Mouse (Mus musculus) midbrain, postnatal 0 days (tissue): ENCODE measurements around the gene Lcp1. TPM values are rescaled to one million over a fixed set of nuclear protein-coding genes. Genes with fewer than 3 reads are reported as not detected.

Experiments used
- ATAC-seq: fragments of 200-750 bp; cut with Nextera tagmentation; 2 replicates; pipeline ENCODE4 v1.8.0; 2017; ENCODE audit warnings: moderate number of reproducible peaks, mild to moderate bottlenecking, moderate TSS enrichment, moderate library complexity; ENCODE audit not compliant: low FRiP score
- DNase-seq: peaks from one replicate; pipeline ENCODE4 v3.0.0-alpha.2; 2015; ENCODE audit warnings: low spot score
- H3K27ac ChIP-seq: fragments of 300-500 bp; sonication (generic); 2 replicates; pipeline ENCODE4 v1.5.1; 2014; ENCODE audit warnings: low read depth, mild to moderate bottlenecking, low read length, mixed read lengths
- H3K27me3 ChIP-seq: fragments of 300-500 bp; sonication (generic); 2 replicates; pipeline ENCODE4 v1.6.1; 2014; ENCODE audit warnings: low read length, control low read depth, mixed read lengths; ENCODE audit not compliant: insufficient read depth
- H3K36me3 ChIP-seq: fragments of 300-500 bp; sonication (generic); 2 replicates; pipeline ENCODE4 v1.6.1; 2014; ENCODE audit warnings: low read length, control low read depth, mixed read lengths; ENCODE audit not compliant: insufficient read depth
- H3K4me1 ChIP-seq: fragments of 300-500 bp; sonication (generic); 2 replicates; pipeline ENCODE4 v1.6.1; 2014; ENCODE audit warnings: mild to moderate bottlenecking, control low read depth, antibody characterized with exemption, low read length, mixed read lengths; ENCODE audit not compliant: insufficient read depth
- H3K4me2 ChIP-seq: fragments of 300-500 bp; sonication (generic); 2 replicates; pipeline ENCODE4 v1.6.1; 2014; ENCODE audit warnings: low read depth, mild to moderate bottlenecking, low read length, mixed read lengths; ENCODE audit not compliant: poor library complexity, severe bottlenecking
- H3K4me3 ChIP-seq: fragments of 300-500 bp; sonication (generic); 2 replicates; pipeline ENCODE4 v1.5.1; 2014; ENCODE audit warnings: low read depth, mild to moderate bottlenecking, low read length, moderate library complexity
- H3K9ac ChIP-seq: fragments of 300-500 bp; sonication (generic); replicated peaks from 2 replicates; pipeline ENCODE4 v1.6.1; 2014; ENCODE audit warnings: mild to moderate bottlenecking, low read length, moderate library complexity, mixed read lengths; ENCODE audit not compliant: poor library complexity, severe bottlenecking
- H3K9me3 ChIP-seq: fragments of 300-500 bp; sonication (generic); 2 replicates; pipeline ENCODE4 v1.6.1; 2016; ENCODE audit warnings: low read length, control low read depth
- CTCF ChIP-seq: IDR thresholded peaks from 2 replicates; pipeline ENCODE4 v1.5.1; 2016; ENCODE audit warnings: antibody characterized with exemption, mild to moderate bottlenecking
- WGBS: fragments of 180-500 bp; shearing (Covaris S2); extraction: QIAGEN DNeasy Blood & Tissue Kit; methylation state at CpG from one replicate; pipeline ENCODE4 v1.1.7; 2014; 5-methylcytosine and 5-hydroxymethylcytosine counted together
- polyA plus RNA-seq: library from polyadenylated mRNA; unstranded; fragments of >200 nt; fragmentation: Nextera tagmentation; extraction: Ambion mirVana; gene quantifications from 2 replicates; pipeline ENCODE4 v1.2.1, GENCODE M21; 2015
- total RNA-seq: library from RNA; depleted of rRNA; stranded (reverse); fragments of >200 nt; gene quantifications from 2 replicates; pipeline ENCODE4 v1.2.3, GENCODE M21; 2014

The Lcp1 gene
- total and polyA plus RNA-seq, 2 experiments from 2014 or later, result 6.9 to 7.8 TPM

GRCm38 (mm10) chr14:75178801-75179211, 47.9 kb downstream of the Lcp1 start:
- Histone ChIP-seq H3K9ac (no peak overlapping the region), H3K27ac (no peak overlapping the region), H3K36me3 (no peaks in the 10 kb centered on the region), H3K9me3 (no peaks in the 10 kb centered on the region), H3K27me3 (no peaks in the 10 kb centered on the region), H3K4me2 (no peak overlapping the region), H3K4me1 (no peaks in the 10 kb centered on the region), H3K4me3 (no peak overlapping the region)
- DNase-seq, result no peak
- WGBS, result 82% methylated on average over 10 of the region's 10 CpGs
- ATAC-seq, result no peak
- no peak for TF ChIP-seq CTCF

GRCm38 (mm10) chr14:75179255-75179963, 48.5 kb downstream of the Lcp1 start:
- H3K4me3 ChIP-seq, result no peak overlapping the region
- DNase-seq (no peak), ATAC-seq (no peak)
- H3K27ac ChIP-seq, result no peak overlapping the region
- H3K27me3 ChIP-seq, result no peaks in the 10 kb centered on the region
- H3K4me2 ChIP-seq, result no peak overlapping the region
- no peaks in the 10 kb centered on the region for H3K4me1 ChIP-seq
- no peaks in the 10 kb centered on the region for H3K9me3 ChIP-seq
- H3K9ac ChIP-seq, result no peak overlapping the region
- no peak for TF ChIP-seq CTCF
- H3K36me3 ChIP-seq, result no peaks in the 10 kb centered on the region
- 87% methylated on average over 20 of the region's 20 CpGs for WGBS

GRCm38 (mm10) chr14:75180551-75180978, 49.7 kb downstream of the Lcp1 start:
- Histone ChIP-seq H3K9ac (no peak overlapping the region), H3K4me3 (no peak overlapping the region), H3K4me1 (no peaks in the 10 kb centered on the region), H3K36me3 (no peaks in the 10 kb centered on the region), H3K27ac (no peak overlapping the region), H3K9me3 (no peaks in the 10 kb centered on the region), H3K4me2 (no peak overlapping the region), H3K27me3 (no peaks in the 10 kb centered on the region)
- DNase-seq (no peak), ATAC-seq (no peak)
- TF ChIP-seq CTCF, result no peak
- WGBS, result 89% methylated on average over 8 of the region's 8 CpGs

GRCm38 (mm10) chr14:75181062-75181935, 50.4 kb downstream of the Lcp1 start:
- no peaks in the 10 kb centered on the region for H3K27me3 ChIP-seq
- no peak for ATAC-seq
- WGBS, result 84% methylated on average over 9 of the region's 9 CpGs
- no peak for DNase-seq
- H3K36me3 ChIP-seq, result no peaks in the 10 kb centered on the region
- H3K4me2 ChIP-seq, result no peak overlapping the region
- no peak for TF ChIP-seq CTCF
- no peak overlapping the region for H3K4me3 ChIP-seq
- H3K9me3 ChIP-seq, result no peaks in the 10 kb centered on the region
- no peak overlapping the region for H3K27ac ChIP-seq
- no peak overlapping the region for H3K9ac ChIP-seq
- H3K4me1 ChIP-seq, result no peaks in the 10 kb centered on the region

GRCm38 (mm10) chr14:75182378-75182777, 51.5 kb downstream of the Lcp1 start:
- no peaks in the 10 kb centered on the region for H3K27me3 ChIP-seq
- ATAC-seq, result no peak
- H3K27ac ChIP-seq, result no peak overlapping the region
- DNase-seq, result no peak
- H3K4me2 ChIP-seq, result no peak overlapping the region
- H3K9me3 ChIP-seq, result no peaks in the 10 kb centered on the region
- H3K4me1 ChIP-seq, result no peaks in the 10 kb centered on the region
- H3K4me3 ChIP-seq, result no peak overlapping the region
- TF ChIP-seq CTCF, result no peak
- no peak overlapping the region for H3K9ac ChIP-seq
- H3K36me3 ChIP-seq, result no peaks in the 10 kb centered on the region
- WGBS, result 82% methylated on average over 4 of the region's 4 CpGs

- Histone ChIP-seq H3K27me3 (no peaks in the 10 kb centered on the region), H3K9me3 (no peaks in the 10 kb centered on the region), H3K27ac (no peak overlapping the region), H3K4me3 (no peak overlapping the region), H3K4me2 (no peak overlapping the region), H3K36me3 (no peaks in the 10 kb centered on the region), H3K4me1 (no peaks in the 10 kb centered on the region), H3K9ac (no peak overlapping the region)
- DNase-seq (no peak), ATAC-seq (no peak)
- WGBS, result 90% methylated on average over 5 of the region's 5 CpGs
- no peak for TF ChIP-seq CTCF
Measured at GRCm38 (mm10) chr14:75182831-75183230, 51.9 kb downstream of the Lcp1 start.
